Mouse (Mus musculus): ENCODE measurements at regions not wholly inside any gene's neighbourhood (a gene's known extent, or its start where the extent isn't known, plus 50 kb on each side); places are given as distances from the start of the nearest gene placed in this dataset.

- WGBS (ENCODE audit: insufficient replicate concordance): 67% methylated on average over 16 of the region's 16 CpGs
- DNase-seq (ENCODE audit: low read depth in 3 of 3, low spot score in 3 of 3) (no peak), ATAC-seq (ENCODE audit: insufficient read depth) (no peak)
- Histone ChIP-seq H3K4me3 (ENCODE audit: insufficient read depth in 1 of 2, low read depth in 2 of 2, low read length in 2 of 2) (no peak overlapping the region), H3K9ac (replicated peaks) (no peak overlapping the region), H3K4me1 (replicated peaks; ENCODE audit: control insufficient read depth in 2 of 2, insufficient read depth in 2 of 2, low read length in 1 of 2) (no peaks in the 10 kb centered on the region), H3K9me3 (ENCODE audit: control insufficient read depth, low read length) (no peaks in the 10 kb centered on the region), H3K27me3 (ENCODE audit: control insufficient read depth, insufficient read depth, low read length) (no peaks in the 10 kb centered on the region), H3K27ac (no peak overlapping the region), H3K36me3 (replicated peaks; ENCODE audit: control insufficient read depth, insufficient read depth, low read depth) (no peaks in the 10 kb centered on the region), H3K4me2 (ENCODE audit: low read depth) (no peak overlapping the region)
- TF ChIP-seq EP300 (IDR thresholded peaks at IDR 0.05; ENCODE audit: low read depth): no peak
- no peak for TF ChIP-seq CTCF (IDR thresholded peaks at IDR 0.05; ENCODE audit: low read depth)
Observed at GRCm38 (mm10) chr3:105354123-105354931, 97.8 kb upstream of the Kcnd3 start.

GRCm38 (mm10) chr3:105357511-105357910, 94.6 kb upstream of the Kcnd3 start:
- no peaks in the 10 kb centered on the region for H3K9me3 ChIP-seq (ENCODE audit: control insufficient read depth, low read length)
- H3K4me2 ChIP-seq (ENCODE audit: low read depth): no peak overlapping the region
- H3K4me3 ChIP-seq (ENCODE audit: insufficient read depth in 1 of 2, low read depth in 2 of 2, low read length in 2 of 2): no peak overlapping the region
- H3K4me1 ChIP-seq (replicated peaks; ENCODE audit: control insufficient read depth in 2 of 2, insufficient read depth in 2 of 2, low read length in 1 of 2): no peaks in the 10 kb centered on the region
- H3K27me3 ChIP-seq (ENCODE audit: control insufficient read depth, insufficient read depth, low read length): no peaks in the 10 kb centered on the region
- no peak for DNase-seq (ENCODE audit: low read depth in 3 of 3, low spot score in 3 of 3)
- TF ChIP-seq EP300 (IDR thresholded peaks at IDR 0.05; ENCODE audit: low read depth) (no peak), CTCF (IDR thresholded peaks at IDR 0.05; ENCODE audit: low read depth) (no peak)
- ATAC-seq (ENCODE audit: insufficient read depth): no peak
- H3K36me3 ChIP-seq (replicated peaks; ENCODE audit: control insufficient read depth, insufficient read depth, low read depth): no peaks in the 10 kb centered on the region
- H3K27ac ChIP-seq: no peak overlapping the region
- no peak overlapping the region for H3K9ac ChIP-seq (replicated peaks)
- WGBS (ENCODE audit: insufficient replicate concordance): 47% methylated on average over 2 of the region's 2 CpGs

DNA sequence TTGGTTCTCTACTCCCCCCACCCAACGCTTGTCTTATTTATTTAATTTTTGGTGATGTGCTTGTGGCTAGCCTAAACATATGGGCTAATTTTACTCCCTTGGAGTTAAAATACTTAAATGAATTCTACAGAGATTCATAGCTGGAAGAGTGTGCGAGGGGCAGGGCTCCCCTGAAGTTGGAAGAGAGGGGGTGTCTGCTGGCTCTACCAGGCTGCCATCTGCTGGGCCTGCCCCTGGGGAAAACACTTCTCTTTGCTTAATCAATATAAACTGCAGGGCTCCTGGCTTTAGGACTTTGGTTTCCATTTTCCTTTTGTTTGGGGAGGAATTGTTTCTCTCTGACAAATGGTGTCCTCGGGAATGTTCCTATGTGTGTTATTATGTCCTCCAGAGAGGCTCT, 92.5 kb upstream of the Kcnd3 start:
- no peaks in the 10 kb centered on the region for H3K9me3 ChIP-seq (ENCODE audit: control insufficient read depth, low read length)
- H3K4me3 ChIP-seq (ENCODE audit: insufficient read depth in 1 of 2, low read depth in 2 of 2, low read length in 2 of 2): no peak overlapping the region
- DNase-seq (ENCODE audit: low read depth in 3 of 3, low spot score in 3 of 3): no peak
- WGBS (ENCODE audit: insufficient replicate concordance): 45% methylated on average over 3 of the region's 3 CpGs
- no peak for TF ChIP-seq CTCF (IDR thresholded peaks at IDR 0.05; ENCODE audit: low read depth)
- no peak for TF ChIP-seq EP300 (IDR thresholded peaks at IDR 0.05; ENCODE audit: low read depth)
- no peaks in the 10 kb centered on the region for H3K27me3 ChIP-seq (ENCODE audit: control insufficient read depth, insufficient read depth, low read length)
- ATAC-seq (ENCODE audit: insufficient read depth): no peak
- no peaks in the 10 kb centered on the region for H3K4me1 ChIP-seq (replicated peaks; ENCODE audit: control insufficient read depth in 2 of 2, insufficient read depth in 2 of 2, low read length in 1 of 2)
- H3K4me2 ChIP-seq (ENCODE audit: low read depth): no peak overlapping the region
- H3K9ac ChIP-seq (replicated peaks): no peak overlapping the region
- H3K27ac ChIP-seq: no peak overlapping the region
- H3K36me3 ChIP-seq (replicated peaks; ENCODE audit: control insufficient read depth, insufficient read depth, low read depth): no peaks in the 10 kb centered on the region

- Histone ChIP-seq H3K9me3 (ENCODE audit: control insufficient read depth, low read length) (no peaks in the 10 kb centered on the region), H3K4me2 (ENCODE audit: low read depth) (no peak overlapping the region), H3K27ac (no peak overlapping the region), H3K27me3 (ENCODE audit: control insufficient read depth, insufficient read depth, low read length) (no peaks in the 10 kb centered on the region), H3K4me3 (ENCODE audit: insufficient read depth in 1 of 2, low read depth in 2 of 2, low read length in 2 of 2) (no peak overlapping the region), H3K36me3 (replicated peaks; ENCODE audit: control insufficient read depth, insufficient read depth, low read depth) (no peaks in the 10 kb centered on the region), H3K9ac (replicated peaks) (no peak overlapping the region), H3K4me1 (replicated peaks; ENCODE audit: control insufficient read depth in 2 of 2, insufficient read depth in 2 of 2, low read length in 1 of 2) (no peaks in the 10 kb centered on the region)
- no peak for TF ChIP-seq EP300 (IDR thresholded peaks at IDR 0.05; ENCODE audit: low read depth)
- no peak for TF ChIP-seq CTCF (IDR thresholded peaks at IDR 0.05; ENCODE audit: low read depth)
- WGBS (ENCODE audit: insufficient replicate concordance): 65% methylated on average over 5 of the region's 5 CpGs
- ATAC-seq (ENCODE audit: insufficient read depth): no peak
- DNase-seq (ENCODE audit: low read depth in 3 of 3, low spot score in 3 of 3): no peak
Observed at GRCm38 (mm10) chr3:105364685-105365084, 87.4 kb upstream of the Kcnd3 start.

DNA sequence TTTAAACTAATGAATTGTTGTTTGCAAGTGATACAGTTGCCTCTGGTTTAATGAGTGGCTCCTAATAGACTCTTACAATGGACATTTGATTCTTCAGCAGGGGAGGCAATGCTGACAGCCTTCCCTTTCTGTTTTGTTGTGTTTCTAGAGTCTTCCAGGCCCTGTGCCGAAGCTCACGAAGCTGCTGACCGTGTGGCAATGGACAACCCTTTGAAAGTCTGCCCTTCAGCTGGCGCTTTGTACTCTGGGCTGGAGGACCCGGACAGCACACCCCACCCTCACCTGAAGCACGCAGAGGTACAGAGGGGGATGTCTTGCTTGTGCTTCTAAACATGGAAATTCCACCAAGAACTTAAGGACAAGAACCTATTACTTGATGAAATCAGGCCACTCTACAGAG, 85.3 kb upstream of the Kcnd3 start:
- H3K4me1 ChIP-seq (replicated peaks; ENCODE audit: control insufficient read depth in 2 of 2, insufficient read depth in 2 of 2, low read length in 1 of 2): no peaks in the 10 kb centered on the region
- H3K9me3 ChIP-seq (ENCODE audit: control insufficient read depth, low read length): no peaks in the 10 kb centered on the region
- H3K27ac ChIP-seq: no peak overlapping the region
- no peak overlapping the region for H3K4me2 ChIP-seq (ENCODE audit: low read depth)
- no peak overlapping the region for H3K9ac ChIP-seq (replicated peaks)
- no peaks in the 10 kb centered on the region for H3K36me3 ChIP-seq (replicated peaks; ENCODE audit: control insufficient read depth, insufficient read depth, low read depth)
- TF ChIP-seq EP300 (IDR thresholded peaks at IDR 0.05; ENCODE audit: low read depth) (no peak), CTCF (IDR thresholded peaks at IDR 0.05; ENCODE audit: low read depth) (no peak)
- DNase-seq (ENCODE audit: low read depth in 3 of 3, low spot score in 3 of 3) (no peak), ATAC-seq (ENCODE audit: insufficient read depth) (no peak)
- no peak overlapping the region for H3K4me3 ChIP-seq (ENCODE audit: insufficient read depth in 1 of 2, low read depth in 2 of 2, low read length in 2 of 2)
- H3K27me3 ChIP-seq (ENCODE audit: control insufficient read depth, insufficient read depth, low read length): no peaks in the 10 kb centered on the region
- WGBS (ENCODE audit: insufficient replicate concordance): 62% methylated on average over 6 of the region's 6 CpGs

Measured in liver, embryonic 14.5 days (tissue).